In genomic region chr15:67373030-67373429, GRCm38 (mm10) we compare ENCODE assay signal across 15 mouse cellular contexts.
A peak's percentile ranks its signal among the peaks of the same experiment; 100 is the strongest.
DNase-seq lines count a peak whose midpoint lies in the region; ATAC-seq and TF ChIP-seq lines count a peak whose summit lies in the region.
"Had no signal": no experiment of that assay in that cellular context is flagged by ENCODE, and none has a peak within 500 bp of the region (broad histone marks: within the 10 kb centered on the region; RNA-seq: fewer than 3 reads in every experiment).

No protein-coding gene starts in this region.

- no peak; the same call in 1 of the 2 replicates for ATAC-seq in midbrain, postnatal 0 days (ENCODE audit: low FRiP score)
- peak; percentile 64; the same call in 1 of the 2 replicates for ATAC-seq in stomach, embryonic 16.5 days (ENCODE audit: insufficient read depth, low FRiP score)
- ATAC-seq in heart, embryonic 12.5 days (ENCODE audit: insufficient number of reproducible peaks, low FRiP score): no peak
- ATAC-seq: intestine, embryonic 16.5 days; liver, postnatal 0 days had no signal

- no peaks in the 10 kb centered on the region for H3K27me3 ChIP-seq in midbrain, postnatal 0 days (ENCODE audit: insufficient read depth, low read length)
- H3K27me3 ChIP-seq in midbrain, embryonic 10.5 days (ENCODE audit: low read depth, poor library complexity, severe bottlenecking): no peaks in the 10 kb centered on the region
- no peaks in the 10 kb centered on the region for H3K27me3 ChIP-seq in stomach, embryonic 16.5 days (ENCODE audit: control insufficient read depth, insufficient read depth, low read length)
- no peaks in the 10 kb centered on the region for H3K27me3 ChIP-seq in heart, embryonic 12.5 days (replicated peaks)
- H3K27me3 ChIP-seq: limb, embryonic 15.5 days; midbrain, embryonic 12.5 days had no signal

- H3K4me3 ChIP-seq in midbrain, postnatal 0 days (ENCODE audit: low read depth, low read length): no peak overlapping the region
- no peak overlapping the region for H3K4me3 ChIP-seq in midbrain, embryonic 10.5 days
- no peak overlapping the region for H3K4me3 ChIP-seq in stomach, embryonic 16.5 days (replicated peaks; ENCODE audit: low read length)
- no peak overlapping the region for H3K4me3 ChIP-seq in heart, embryonic 12.5 days
- H3K4me3 ChIP-seq: limb, embryonic 15.5 days; midbrain, embryonic 12.5 days; myocyte had no signal

- H3K27ac ChIP-seq in midbrain, postnatal 0 days (ENCODE audit: low read depth, low read length): no peak overlapping the region
- no peak overlapping the region for H3K27ac ChIP-seq in midbrain, embryonic 10.5 days (replicated peaks)
- H3K27ac ChIP-seq in stomach, embryonic 16.5 days (ENCODE audit: low read length): no peak overlapping the region
- no peak overlapping the region for H3K27ac ChIP-seq in heart, embryonic 12.5 days (ENCODE audit: poor library complexity, severe bottlenecking)
- H3K27ac ChIP-seq: limb, embryonic 15.5 days; midbrain, embryonic 12.5 days had no signal

- H3K4me1 ChIP-seq in midbrain, postnatal 0 days (ENCODE audit: insufficient read depth, low read length): no peaks in the 10 kb centered on the region
- H3K4me1 ChIP-seq in midbrain, embryonic 10.5 days: no peaks in the 10 kb centered on the region
- 0 out of 2 replicates have a peak, but pooled peaks cover 3% of the 10 kb centered on the region for H3K4me1 ChIP-seq in stomach, embryonic 16.5 days (ENCODE audit: control insufficient read depth, insufficient read depth, low read length)
- H3K4me1 ChIP-seq in heart, embryonic 12.5 days (replicated peaks): no peaks in the 10 kb centered on the region
- H3K4me1 ChIP-seq: limb, embryonic 15.5 days; midbrain, embryonic 12.5 days had no signal

- H3K9me3 ChIP-seq in midbrain, postnatal 0 days (ENCODE audit: low read length): no peaks in the 10 kb centered on the region
- H3K9me3 ChIP-seq in midbrain, embryonic 10.5 days (replicated peaks): no peaks in the 10 kb centered on the region
- no peaks in the 10 kb centered on the region for H3K9me3 ChIP-seq in stomach, embryonic 16.5 days (replicated peaks; ENCODE audit: control insufficient read depth, low read length)
- no peaks in the 10 kb centered on the region; the same call in 1 of the 2 replicates for H3K9me3 ChIP-seq in heart, embryonic 12.5 days (replicated peaks)
- H3K9me3 ChIP-seq: limb, embryonic 15.5 days; midbrain, embryonic 12.5 days had no signal

- peak; percentile 8 for DNase-seq in embryo, embryonic 10 days (ENCODE audit: low spot score)
- no peak for DNase-seq in embryo, embryonic 9.5 days (ENCODE audit: extremely low spot score)
- peak; percentile 3 for DNase-seq in kidney, postnatal 14 days
- DNase-seq in kidney, adult 8-10 months: no peak
- peak; percentile 66 for DNase-seq in midbrain, postnatal 0 days (ENCODE audit: low spot score)
- DNase-seq in midbrain, embryonic 10.5 days (ENCODE audit: low spot score): no peak
- DNase-seq: B cell, adult 2 months; liver, postnatal 0 days; retina, postnatal 1 day had no signal

- TF ChIP-seq CTCF in midbrain, postnatal 0 days (IDR thresholded peaks at IDR 0.05): no peak

- WGBS in midbrain, postnatal 0 days: 78% methylated on average over 8 of the region's 8 CpGs
- WGBS in midbrain, embryonic 10.5 days: 80% methylated on average over 8 of the region's 8 CpGs
- WGBS in stomach, embryonic 16.5 days: 58% methylated on average over 8 of the region's 8 CpGs
- 70% methylated on average over 8 of the region's 8 CpGs for WGBS in heart, embryonic 12.5 days

- H3K4me2 ChIP-seq in midbrain, postnatal 0 days (ENCODE audit: low read depth, low read length, poor library complexity, severe bottlenecking): no peak overlapping the region
- no peak overlapping the region for H3K4me2 ChIP-seq in stomach, embryonic 16.5 days (ENCODE audit: low read depth, low read length)
- no peak overlapping the region for H3K4me2 ChIP-seq in heart, embryonic 12.5 days
- H3K4me2 ChIP-seq: limb, embryonic 15.5 days; midbrain, embryonic 12.5 days had no signal

- H3K36me3 ChIP-seq in midbrain, postnatal 0 days (ENCODE audit: insufficient read depth, low read length): no peaks in the 10 kb centered on the region
- no peaks in the 10 kb centered on the region for H3K36me3 ChIP-seq in midbrain, embryonic 10.5 days
- H3K36me3 ChIP-seq in stomach, embryonic 16.5 days (ENCODE audit: control insufficient read depth, insufficient read depth, low read length): no peaks in the 10 kb centered on the region
- no peaks in the 10 kb centered on the region for H3K36me3 ChIP-seq in heart, embryonic 12.5 days
- H3K36me3 ChIP-seq: limb, embryonic 15.5 days; midbrain, embryonic 12.5 days had no signal

- no peak overlapping the region for H3K9ac ChIP-seq in midbrain, postnatal 0 days (replicated peaks; ENCODE audit: low read length, poor library complexity, severe bottlenecking)
- H3K9ac ChIP-seq in stomach, embryonic 16.5 days (ENCODE audit: low read length): no peak overlapping the region
- no peak overlapping the region for H3K9ac ChIP-seq in heart, embryonic 12.5 days
- H3K9ac ChIP-seq: limb, embryonic 15.5 days; liver, postnatal 0 days; midbrain, embryonic 12.5 days had no signal

Comparison
In these comparisons a context has a peak if more than half of its experiments do, and no peak if none do; other contexts are left out.
1. DNase-seq: peak in embryo, embryonic 10 days (single experiment), kidney, postnatal 14 days (single experiment) and midbrain, postnatal 0 days (single experiment); none in embryo, embryonic 9.5 days (single experiment), kidney, adult 8-10 months (0 of 2) and midbrain, embryonic 10.5 days (single experiment).